ENCODE assay signal across 9 mouse cellular contexts in the genomic region with DNA sequence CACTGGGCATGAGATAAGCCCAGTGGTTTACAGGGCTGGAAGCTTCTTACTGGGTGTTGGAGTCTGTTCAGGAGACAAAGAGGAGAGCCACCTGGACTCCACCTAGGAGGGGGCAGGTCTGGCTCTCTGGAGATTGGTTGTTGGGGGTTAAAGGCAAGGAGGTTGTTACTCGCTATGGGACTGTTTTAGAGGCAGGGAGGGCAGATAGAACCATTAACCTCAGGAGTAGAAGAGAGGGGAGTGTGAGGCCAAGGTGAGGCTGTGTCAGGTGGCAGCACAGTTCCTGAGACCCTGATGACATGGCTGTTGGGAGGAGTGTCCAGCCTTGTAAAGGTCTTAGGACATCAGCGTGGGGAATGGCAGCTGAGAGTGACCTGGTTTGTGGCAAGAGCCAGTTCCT. TPM values are rescaled to one million over a fixed set of nuclear protein-coding genes. Genes with fewer than 3 reads are reported as not detected.
DNase-seq lines count a peak whose midpoint lies in the region; ATAC-seq and TF ChIP-seq lines count a peak whose summit lies in the region.
"Had no signal": no experiment of that assay in that cellular context is flagged by ENCODE, and none has a peak within 500 bp of the region (broad histone marks: within the 10 kb centered on the region; RNA-seq: fewer than 3 reads in every experiment).

No protein-coding gene starts in this region.

- peaks cover 25 to 49% of the 10 kb centered on the region in 2 experiments for H3K4me1 ChIP-seq in CH12.LX (ENCODE audit: control insufficient read depth in 1 of 2, insufficient read depth in 2 of 2)
- peaks cover 54% of the 10 kb centered on the region for H3K4me1 ChIP-seq in forebrain, embryonic 13.5 days
- peaks cover 54% of the 10 kb centered on the region for H3K4me1 ChIP-seq in liver, embryonic 13.5 days (replicated peaks)

- DNase-seq in gastrocnemius, postnatal 36 days = peak; percentile 3 to 6
- no peak for DNase-seq in gastrocnemius, postnatal 10 days
- no peak for DNase-seq in CH12.LX (ENCODE audit: extremely low read depth)
- no peak for DNase-seq in liver, embryonic 13.5 days
- DNase-seq in natural killer cell, adult 2 months (ENCODE audit: low spot score in 2 of 2) = no peak
- DNase-seq in yolk sac, embryonic 10.5 days (ENCODE audit: low spot score) = no peak

- in situ Hi-C loops in CH12.LX (cut with MboI; ENCODE audit: low pct_ligation_motif_present, low pct_unique_long_range_greater_than_20kb, low sequenced_read_pairs) = no loop called here

- H3K79me2 ChIP-seq in CH12.LX (replicated peaks; ENCODE audit: control insufficient read depth, extremely low read depth, insufficient read depth, poor library complexity, severe bottlenecking) = peaks cover 9% of the 10 kb centered on the region

- WGBS in forebrain, embryonic 13.5 days = 72% methylated on average over 2 of the region's 2 CpGs
- 60% methylated on average over 2 of the region's 2 CpGs for WGBS in liver, embryonic 13.5 days (ENCODE audit: insufficient replicate concordance)

- dilution Hi-C loops in CH12.LX (cut with MboI; ENCODE audit: extremely low pct_ligation_motif_present, extremely low pct_unique_long_range_greater_than_20kb, low sequenced_read_pairs) = no loop called here

- no peak for TF ChIP-seq RAD21 in CH12.LX (IDR thresholded peaks at IDR 0.05; ENCODE audit: low read depth, low read length)

- H3K4me3 ChIP-seq in CH12.LX (replicated peaks in 1 of 3; ENCODE audit: low read depth in 2 of 3, low read length in 2 of 3, poor library complexity in 1 of 3) = no peak overlapping the region
- H3K4me3 ChIP-seq in forebrain, embryonic 13.5 days = peak overlapping the region; percentile 76
- peak overlapping the region; percentile 87 for H3K4me3 ChIP-seq in liver, embryonic 13.5 days (replicated peaks)

- intact Hi-C loops in gastrocnemius, postnatal 36 days (cut with DNase I) = no loop called here

- no peak for TF ChIP-seq CTCF in CH12.LX (conservative IDR thresholded peaks at IDR 0.05 in 1 of 2, IDR thresholded peaks at IDR 0.05 in 1 of 2; ENCODE audit: low read depth in 2 of 2, low read length in 2 of 2)

- peaks cover 45 to 50% of the 10 kb centered on the region in 2 experiments for H3K36me3 ChIP-seq in CH12.LX (replicated peaks in 1 of 2; ENCODE audit: control insufficient read depth in 1 of 2, insufficient read depth in 1 of 2, low read length in 1 of 2)
- H3K36me3 ChIP-seq in forebrain, embryonic 13.5 days (ENCODE audit: poor library complexity, severe bottlenecking) = peaks cover 45% of the 10 kb centered on the region
- peaks cover 47% of the 10 kb centered on the region for H3K36me3 ChIP-seq in liver, embryonic 13.5 days

- H3K9me3 ChIP-seq in CH12.LX (replicated peaks; ENCODE audit: low read length) = peaks cover 4% of the 10 kb centered on the region
- H3K9me3 ChIP-seq in forebrain, embryonic 13.5 days (replicated peaks) = no peaks in the 10 kb centered on the region
- no peaks in the 10 kb centered on the region for H3K9me3 ChIP-seq in liver, embryonic 13.5 days (replicated peaks)

- H3K27me3 ChIP-seq in CH12.LX (replicated peaks) = no peaks in the 10 kb centered on the region
- H3K27me3 ChIP-seq in forebrain, embryonic 13.5 days = no peaks in the 10 kb centered on the region
- H3K27me3 ChIP-seq in liver, embryonic 13.5 days = no peaks in the 10 kb centered on the region

- no peak for ATAC-seq in forebrain, embryonic 13.5 days
- no peak for ATAC-seq in liver, embryonic 13.5 days (ENCODE audit: low read depth)
- ATAC-seq in CD4-positive, CD25-positive, alpha-beta regulatory T cell, adult 4 months = no peak

- 0 out of 2 replicates have a peak overlapping the region, but pooled peaks have one; percentile 69 for H3K4me2 ChIP-seq in CH12.LX (ENCODE audit: insufficient read depth, low read depth, poor library complexity, severe bottlenecking)
- H3K4me2 ChIP-seq in forebrain, embryonic 13.5 days = peak overlapping the region; percentile 81
- H3K4me2 ChIP-seq in liver, embryonic 13.5 days = peak overlapping the region; percentile 99

- H3K9ac ChIP-seq in CH12.LX (ENCODE audit: insufficient read depth, low read depth) = no peak overlapping the region
- peak overlapping the region; percentile 89 for H3K9ac ChIP-seq in forebrain, embryonic 13.5 days
- H3K9ac ChIP-seq in liver, embryonic 13.5 days = peak overlapping the region; percentile 89

- TF ChIP-seq EP300 in CH12.LX (IDR thresholded peaks at IDR 0.05; ENCODE audit: low read length) = no peak

- no peak for TF ChIP-seq POLR2A in CH12.LX (IDR thresholded peaks at IDR 0.05; ENCODE audit: low read depth, low read length)

- H3K27ac ChIP-seq in CH12.LX (ENCODE audit: insufficient read depth, low read depth) = no peak overlapping the region
- peak overlapping the region; percentile 100 for H3K27ac ChIP-seq in forebrain, embryonic 13.5 days
- H3K27ac ChIP-seq in liver, embryonic 13.5 days = peak overlapping the region; percentile 94

TF ChIP-seq in CH12.LX, 34 proteins besides CTCF, POLR2A, EP300 and RAD21:
- TF ChIP-seq UBTF (IDR thresholded peaks at IDR 0.05; ENCODE audit: low read depth, low read length) = no peak
- no peak for TF ChIP-seq ZNF384 (IDR thresholded peaks at IDR 0.05; ENCODE audit: low read depth, low read length)
- no peak for TF ChIP-seq E2F4 (IDR thresholded peaks at IDR 0.05; ENCODE audit: insufficient replicate concordance, low read depth, low read length)
- TF ChIP-seq NRF1 (IDR thresholded peaks at IDR 0.05; ENCODE audit: low read depth, low read length) = no peak
- no peak for TF ChIP-seq POLR2AphosphoS2 (IDR thresholded peaks at IDR 0.05; ENCODE audit: low read depth, low read length)
- TF ChIP-seq CHD2 (IDR thresholded peaks at IDR 0.05; ENCODE audit: low read length) = no peak
- TF ChIP-seq ZMIZ1 (IDR thresholded peaks at IDR 0.05; ENCODE audit: low read depth, low read length) = no peak
- TF ChIP-seq JUND (conservative IDR thresholded peaks at IDR 0.05; ENCODE audit: low read depth, low read length) = no peak
- TF ChIP-seq MEF2A (IDR thresholded peaks at IDR 0.05; ENCODE audit: borderline replicate concordance, low read depth, low read length) = no peak
- TF ChIP-seq ZKSCAN1 (IDR thresholded peaks at IDR 0.05; ENCODE audit: borderline replicate concordance, low read depth, low read length) = no peak
- no peak for TF ChIP-seq USF1 (IDR thresholded peaks at IDR 0.05; ENCODE audit: low read depth, low read length)
- no peak for TF ChIP-seq JUN (IDR thresholded peaks at IDR 0.05; ENCODE audit: insufficient read depth, low read depth, low read length)

RNA-seq across cellular contexts. Expression of a gene that starts 13.6 kb away (rescaled TPM):
- total RNA-seq in gastrocnemius, postnatal 36 days (2021) = 1 to 10 TPM in 1 of 2 experiments, under 1 TPM in 1; 0.86 to 1.3 TPM
- 10 to 100 TPM in 1 of 2 experiments, 1 to 10 TPM in 1; 7.5 to 12.3 TPM for total RNA-seq in gastrocnemius, postnatal 10 days (2021)
- total RNA-seq in CH12.LX (2012; rRNA removed) (22.7 and 50.2 TPM in 2 replicates), CH12.LX (2014; rRNA removed) (9.7 and 17.6 TPM in 2 replicates)
- 5.9 TPM in 2 replicates for polyA plus RNA-seq in CH12.LX (2012; ENCODE audit: insufficient read length, low read depth)
- polyA plus RNA-seq in forebrain, embryonic 13.5 days (2015; fragmentation: Nextera tagmentation; extraction: Ambion mirVana) = 513 and 525 TPM in 2 replicates
- 29.3 and 31.6 TPM in 2 replicates for polyA plus RNA-seq in liver, embryonic 13.5 days (2015; fragmentation: Nextera tagmentation; extraction: Ambion mirVana)
- 10 to 100 TPM; 23.6 to 42.6 TPM for polyA plus RNA-seq in CD4-positive, CD25-positive, alpha-beta regulatory T cell, adult 4 months (2017; shearing (Covaris generic))

RNA-seq across cellular contexts. Expression of a gene that starts 16.7 kb away (rescaled TPM):
- total RNA-seq in gastrocnemius, postnatal 36 days (2021) = 10 to 100 TPM; 31.4 to 37.6 TPM
- total RNA-seq in gastrocnemius, postnatal 10 days (2021) = 10 to 100 TPM; 65.7 to 73.4 TPM
- total RNA-seq in CH12.LX (2012; rRNA removed) = 17.5 and 21.7 TPM in 2 replicates
- total RNA-seq in CH12.LX (2014; rRNA removed) = 2.2 and 2.5 TPM in 2 replicates
- 31.2 and 34.5 TPM in 2 replicates for polyA plus RNA-seq in CH12.LX (2012; ENCODE audit: insufficient read length, low read depth)
- 45.9 and 47.0 TPM in 2 replicates for polyA plus RNA-seq in forebrain, embryonic 13.5 days (2015; fragmentation: Nextera tagmentation; extraction: Ambion mirVana)
- 9.7 and 10.4 TPM in 2 replicates for polyA plus RNA-seq in liver, embryonic 13.5 days (2015; fragmentation: Nextera tagmentation; extraction: Ambion mirVana)
- polyA plus RNA-seq in CD4-positive, CD25-positive, alpha-beta regulatory T cell, adult 4 months (2017; shearing (Covaris generic)) = 10 to 100 TPM; 24.1 to 27.2 TPM

RNA-seq across cellular contexts. Expression of a gene that starts 17.0 kb away (rescaled TPM):
- total RNA-seq in gastrocnemius, postnatal 36 days (2021) = not detected
- not detected for total RNA-seq in gastrocnemius, postnatal 10 days (2021)
- not detected in 2 replicates for total RNA-seq in CH12.LX (2012; rRNA removed)
- total RNA-seq in CH12.LX (2014; rRNA removed) = not detected in 2 replicates
- polyA plus RNA-seq in CH12.LX (2012; ENCODE audit: insufficient read length, low read depth) = not detected in 2 replicates
- polyA plus RNA-seq in forebrain, embryonic 13.5 days (2015; fragmentation: Nextera tagmentation; extraction: Ambion mirVana) = 0.93 and 1.6 TPM in 2 replicates
- not detected in 2 replicates for polyA plus RNA-seq in liver, embryonic 13.5 days (2015; fragmentation: Nextera tagmentation; extraction: Ambion mirVana)
- polyA plus RNA-seq in CD4-positive, CD25-positive, alpha-beta regulatory T cell, adult 4 months (2017; shearing (Covaris generic)) = not detected
- total RNA-seq: neutrophil, adult 5-6 weeks had no signal

RNA-seq across cellular contexts. Expression of a gene that starts 21.7 kb away (rescaled TPM):
- total RNA-seq in gastrocnemius, postnatal 36 days (2021) = not detected
- not detected for total RNA-seq in gastrocnemius, postnatal 10 days (2021)
- total RNA-seq in CH12.LX (2012; rRNA removed) (not detected in 2 replicates), CH12.LX (2014; rRNA removed) (not detected in 2 replicates)
- 0.10 TPM in 1 of 2 replicates, not detected in the other for polyA plus RNA-seq in CH12.LX (2012; ENCODE audit: insufficient read length, low read depth)
- polyA plus RNA-seq in forebrain, embryonic 13.5 days (2015; fragmentation: Nextera tagmentation; extraction: Ambion mirVana) = 14.1 and 16.4 TPM in 2 replicates
- 0.10 TPM in 1 of 2 replicates, not detected in the other for polyA plus RNA-seq in liver, embryonic 13.5 days (2015; fragmentation: Nextera tagmentation; extraction: Ambion mirVana)
- not detected for polyA plus RNA-seq in CD4-positive, CD25-positive, alpha-beta regulatory T cell, adult 4 months (2017; shearing (Covaris generic))
- total RNA-seq: neutrophil, adult 5-6 weeks had no signal

RNA-seq across cellular contexts. Expression of a gene that starts 32.8 kb away (rescaled TPM):
- 10 to 100 TPM; 16.3 to 16.6 TPM for total RNA-seq in gastrocnemius, postnatal 36 days (2021)
- total RNA-seq in gastrocnemius, postnatal 10 days (2021) = 10 to 100 TPM; 24.0 to 27.2 TPM
- total RNA-seq in CH12.LX (2012; rRNA removed) = 0.92 and 1.7 TPM in 2 replicates
- 0.50 and 0.62 TPM in 2 replicates for total RNA-seq in CH12.LX (2014; rRNA removed)
- 1.0 and 1.2 TPM in 2 replicates for polyA plus RNA-seq in CH12.LX (2012; ENCODE audit: insufficient read length, low read depth)
- 14.2 and 16.6 TPM in 2 replicates for polyA plus RNA-seq in forebrain, embryonic 13.5 days (2015; fragmentation: Nextera tagmentation; extraction: Ambion mirVana)
- 1.0 and 1.2 TPM in 2 replicates for polyA plus RNA-seq in liver, embryonic 13.5 days (2015; fragmentation: Nextera tagmentation; extraction: Ambion mirVana)
- polyA plus RNA-seq in CD4-positive, CD25-positive, alpha-beta regulatory T cell, adult 4 months (2017; shearing (Covaris generic)) = under 1 TPM; 0.10 to 0.11 TPM

Comparison
In these comparisons a context has a peak if more than half of its experiments do, and no peak if none do; other contexts are left out.
1. DNase-seq: peak in gastrocnemius, postnatal 36 days (2 of 2); none in gastrocnemius, postnatal 10 days (single experiment), CH12.LX (single experiment), liver, embryonic 13.5 days (single experiment), natural killer cell, adult 2 months (0 of 2) and yolk sac, embryonic 10.5 days (single experiment).
2. H3K4me3 ChIP-seq: peak in forebrain, embryonic 13.5 days (single experiment) and liver, embryonic 13.5 days (single experiment); none in CH12.LX (0 of 3).
3. RNA of a gene that starts 13.6 kb away (polyA plus RNA-seq): 513 to 525 TPM in forebrain, embryonic 13.5 days; 23.6 to 42.6 TPM in CD4-positive, CD25-positive, alpha-beta regulatory T cell, adult 4 months, 29.3 to 31.6 TPM in liver, embryonic 13.5 days and 5.9 TPM in CH12.LX; every median in the first group is over 10 times any median in the second.
4. Peak in every context shown above with its lines, with median percentiles within 50 percentile points of each other: H3K4me2 ChIP-seq.